Mouse (Mus musculus): ENCODE measurements at regions not wholly inside any gene's neighbourhood (a gene's known extent, or its start where the extent isn't known, plus 50 kb on each side); places are given as distances from the start of the nearest gene placed in this dataset.

GRCm38 (mm10) chr7:138457964-138458363, 60.4 kb upstream of the Tcerg1l start:
- no peak for TF ChIP-seq CTCF (IDR thresholded peaks at IDR 0.05; ENCODE audit: extremely low read depth, insufficient read depth, low read length)
- TF ChIP-seq POLR2A (IDR thresholded peaks at IDR 0.05; ENCODE audit: extremely low read depth, insufficient read depth, low read length), result no peak
